Mouse (Mus musculus) cerebellum, adult 2 months (tissue): ENCODE results near the gene G430095P16Rik.

Source experiments
- CTCF ChIP-seq: fragments of 200-500 bp; IDR thresholded peaks from 2 replicates; pipeline ENCODE4 v1.5.1; 2011; ENCODE audit warnings: low read depth, mild to moderate bottlenecking, control low read depth, low read length, moderate library complexity, borderline replicate concordance; ENCODE audit not compliant: insufficient read depth
- POLR2A ChIP-seq: fragments of 200-500 bp; IDR thresholded peaks from 2 replicates; pipeline ENCODE4 v1.6.1; 2011; ENCODE audit warnings: low read length, control low read depth, borderline replicate concordance; ENCODE audit not compliant: insufficient read depth

- TF ChIP-seq POLR2A (no peak), CTCF (no peak)
Measured at GRCm38 (mm10) chr8:84687003-84687704, 35.7 kb upstream of the G430095P16Rik start.
